Mouse (Mus musculus) cerebellum, adult 9-10 months (tissue): Measurements from ENCODE around the gene Ptprd.

Source experiments
- DNase-seq: peaks from one replicate; pipeline ENCODE4 v3.0.0; 2022

Ptprd gene

GRCm38 (mm10) chr4:76286016-76286415, 1925.7 kb downstream of the Ptprd start:
- DNase-seq, result no peak

- no peak for DNase-seq
Measured at GRCm38 (mm10) chr4:76282886-76283285, 1928.9 kb downstream of the Ptprd start.

GRCm38 (mm10) chr4:76262727-76263126, 1949.0 kb downstream of the Ptprd start:
- no peak for DNase-seq

DNA sequence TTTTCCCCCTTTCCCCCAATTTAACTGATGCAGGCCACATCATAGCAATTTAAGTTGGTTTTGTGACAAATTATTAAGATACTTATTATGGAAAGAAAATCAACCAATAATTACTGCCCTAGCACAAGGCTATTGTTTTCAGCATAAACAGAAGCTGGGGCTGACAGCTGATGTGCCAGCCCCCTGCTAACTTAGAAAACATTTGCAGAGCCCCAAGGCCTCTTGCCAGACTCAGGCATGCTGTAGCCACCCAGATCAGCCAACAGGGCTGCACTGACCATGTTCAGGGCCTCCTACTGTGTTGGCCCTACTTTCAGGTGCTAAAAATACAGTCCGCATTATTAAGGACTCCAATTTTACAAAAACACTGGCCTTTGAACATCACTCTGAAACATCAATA, 1951.1 kb downstream of the Ptprd start:
- peak; percentile 87 for DNase-seq

DNA sequence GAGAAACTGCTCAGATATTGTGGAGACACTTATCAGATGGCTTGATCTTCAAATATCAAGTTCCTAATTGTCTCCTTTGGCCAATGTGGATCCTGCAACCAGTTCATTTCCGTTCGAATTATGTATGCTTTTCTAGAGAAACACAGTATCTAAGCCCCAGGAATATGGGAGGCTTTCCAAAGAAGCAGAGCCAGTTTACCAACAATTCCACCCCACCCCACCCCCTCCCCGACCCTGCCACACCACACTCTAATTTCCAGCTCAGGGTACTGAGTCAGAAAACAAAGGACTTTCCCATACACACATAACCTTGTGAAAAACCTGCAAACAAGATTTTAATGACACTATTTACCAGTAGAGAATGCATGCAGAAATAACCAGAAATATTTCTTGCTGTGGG, 1951.5 kb downstream of the Ptprd start:
- DNase-seq, result peak; percentile 48

DNA sequence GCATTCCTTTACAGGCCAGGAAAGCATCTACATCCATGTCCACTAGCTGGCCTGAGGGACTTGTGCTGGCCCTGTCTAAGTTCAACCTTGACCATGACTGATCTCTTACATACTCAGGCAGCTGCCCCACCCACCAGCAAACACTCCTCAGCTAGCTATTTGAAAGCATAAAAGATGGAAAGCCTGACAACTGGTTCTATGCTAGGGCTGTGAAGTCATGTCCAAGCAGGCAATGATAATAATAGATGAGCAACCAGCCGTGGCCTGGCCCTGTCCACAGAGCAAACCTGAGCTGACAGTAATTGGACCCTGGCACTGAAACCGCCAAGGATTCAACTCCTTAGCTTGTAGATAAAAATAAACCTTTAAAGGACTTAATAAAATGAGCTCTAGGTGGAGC, 1952.1 kb downstream of the Ptprd start:
- no peak for DNase-seq

- no peak for DNase-seq
Measured at GRCm38 (mm10) chr4:76244371-76244770, 1967.4 kb downstream of the Ptprd start.

- DNase-seq, result no peak
Measured at GRCm38 (mm10) chr4:76241542-76241941, 1970.2 kb downstream of the Ptprd start.

- no peak for DNase-seq
Measured at GRCm38 (mm10) chr4:76241140-76241539, 1970.6 kb downstream of the Ptprd start.

- no peak for DNase-seq
Measured at GRCm38 (mm10) chr4:76239063-76239462, 1972.7 kb downstream of the Ptprd start.

- DNase-seq, result no peak
Measured at GRCm38 (mm10) chr4:76238577-76238976, 1973.2 kb downstream of the Ptprd start.

DNA sequence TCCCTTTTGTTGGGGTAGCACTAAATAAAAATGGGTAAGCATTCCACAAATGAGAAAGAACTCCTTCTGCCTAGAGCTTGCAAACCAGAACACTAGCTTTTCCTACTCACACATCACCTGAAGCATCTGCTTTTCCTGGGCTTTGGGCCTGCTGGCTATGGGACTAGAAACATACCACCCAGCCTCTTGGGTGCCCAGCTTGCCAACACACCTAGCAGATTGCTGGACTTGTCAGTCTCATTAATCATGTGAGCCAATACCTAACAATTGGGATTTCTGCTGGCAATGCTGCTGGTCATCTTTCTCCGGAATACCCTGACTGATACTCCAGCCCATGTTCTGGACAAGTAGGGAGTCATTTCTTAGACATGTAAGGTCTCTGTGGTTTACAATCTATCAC, 1973.9 kb downstream of the Ptprd start:
- DNase-seq, result peak; percentile 65

- DNase-seq, result no peak
Measured at GRCm38 (mm10) chr4:76223720-76224119, 1988.0 kb downstream of the Ptprd start.

DNA sequence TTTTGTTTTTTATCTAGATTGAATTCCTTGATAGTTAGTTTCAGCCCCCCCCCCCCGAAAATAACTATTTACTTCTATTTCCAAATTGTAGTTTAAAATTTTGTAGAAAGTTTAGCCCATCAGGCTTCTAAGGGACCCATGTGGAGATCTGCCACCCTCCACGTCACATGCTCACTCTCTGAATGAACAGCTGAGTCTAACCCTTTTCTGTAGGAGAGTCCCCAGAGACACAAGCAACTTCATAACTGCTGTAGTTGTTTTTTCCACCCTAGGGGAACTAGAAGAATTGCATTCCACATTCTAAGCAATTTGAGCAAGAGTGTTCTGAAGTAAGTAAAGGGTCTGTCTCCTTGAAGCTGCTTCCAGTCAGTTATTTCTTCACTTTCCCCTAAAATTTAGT, 1989.2 kb downstream of the Ptprd start:
- no peak for DNase-seq

GRCm38 (mm10) chr4:76218065-76218464, 1993.7 kb downstream of the Ptprd start:
- no peak for DNase-seq

DNA sequence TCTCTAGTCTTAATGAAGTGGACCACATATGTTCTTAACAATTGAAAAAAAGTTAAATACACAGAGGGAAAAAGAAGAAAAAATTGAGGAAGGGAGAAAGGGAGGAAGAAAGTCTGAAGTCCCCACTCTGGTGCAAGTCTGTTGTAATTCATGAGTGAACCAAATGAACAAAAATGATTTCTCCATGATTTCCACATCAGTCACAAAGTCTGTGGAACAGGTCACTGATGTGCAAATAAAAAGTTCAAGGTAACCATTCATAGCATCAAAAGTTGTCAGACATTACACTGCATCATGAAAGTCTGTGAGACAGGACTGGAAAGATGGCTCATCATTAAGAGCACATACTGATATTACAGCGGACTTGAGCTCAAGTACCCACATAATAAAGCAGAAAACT, 1996.6 kb downstream of the Ptprd start:
- DNase-seq, result no peak

GRCm38 (mm10) chr4:76199321-76199720, 2012.4 kb downstream of the Ptprd start:
- peak; percentile 82 for DNase-seq

- no peak for DNase-seq
Measured at GRCm38 (mm10) chr4:76194762-76195161, 2017.0 kb downstream of the Ptprd start.

DNA sequence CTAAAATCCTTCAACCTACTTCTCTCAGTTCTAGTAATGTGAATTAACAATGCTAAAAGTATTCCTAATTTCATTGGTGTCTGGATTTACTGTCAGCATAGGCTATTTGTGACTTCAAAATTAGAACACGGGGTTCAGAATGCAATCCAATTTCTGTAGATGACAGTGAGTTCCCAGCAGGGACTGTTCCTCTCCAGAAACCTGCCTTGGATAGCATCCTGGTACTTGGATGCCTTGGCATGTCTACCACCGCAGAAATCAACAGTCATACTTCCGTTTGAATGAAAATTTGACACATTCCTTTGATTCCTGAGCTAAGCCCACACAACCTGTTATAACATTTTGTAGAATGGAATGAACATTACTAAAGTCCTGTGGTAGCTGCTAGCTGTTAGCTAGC, 2018.3 kb downstream of the Ptprd start:
- peak; percentile 93 for DNase-seq

DNA sequence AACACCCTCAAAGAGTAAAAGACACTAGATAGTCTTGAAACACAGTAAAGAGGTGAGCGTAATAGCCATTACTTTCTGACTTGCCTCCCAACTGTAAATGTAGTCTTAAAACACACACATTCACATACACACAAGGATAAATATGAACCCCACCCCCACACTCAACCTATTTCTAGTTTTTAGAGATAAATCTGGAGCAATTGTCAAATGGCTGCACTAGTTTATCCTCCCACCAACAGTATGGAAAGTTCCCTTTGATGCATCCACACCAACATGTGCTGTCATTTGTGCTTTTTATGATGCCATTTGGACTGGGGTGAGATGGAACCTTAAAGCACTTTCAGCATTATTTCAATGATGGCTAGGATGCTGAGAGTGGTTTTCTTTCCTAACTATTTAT, 2019.7 kb downstream of the Ptprd start:
- DNase-seq, result no peak

DNA sequence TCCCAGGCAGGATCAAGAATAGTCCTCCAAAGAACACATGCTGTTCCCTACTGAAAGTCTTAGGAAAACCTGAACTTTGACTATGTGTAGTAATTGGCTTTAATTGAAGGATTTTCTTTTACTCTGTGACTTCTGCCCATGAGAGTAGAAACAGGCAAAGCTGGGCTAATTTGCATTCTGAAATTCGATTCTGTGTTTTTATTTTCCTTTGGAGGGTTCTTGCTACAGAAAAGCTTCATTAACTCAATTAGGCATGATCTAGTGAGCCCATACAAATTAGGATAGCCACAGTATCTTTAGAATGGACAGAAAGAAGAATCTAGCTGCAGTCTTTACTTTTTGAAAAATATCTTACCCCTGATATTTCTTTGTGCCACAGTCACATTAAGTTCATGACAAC, 2021.0 kb downstream of the Ptprd start:
- no peak for DNase-seq

GRCm38 (mm10) chr4:76183095-76183494, 2028.7 kb downstream of the Ptprd start:
- DNase-seq, result peak; percentile 61

- DNase-seq, result no peak
Measured at GRCm38 (mm10) chr4:76179497-76179896, 2032.3 kb downstream of the Ptprd start.

GRCm38 (mm10) chr4:76175086-76175485, 2036.7 kb downstream of the Ptprd start:
- DNase-seq, result peak; percentile 91

GRCm38 (mm10) chr4:76155750-76156149, 2056.0 kb downstream of the Ptprd start:
- no peak for DNase-seq

GRCm38 (mm10) chr4:76154190-76154589, 2057.6 kb downstream of the Ptprd start:
- DNase-seq, result no peak
